Mouse (Mus musculus) myocyte (in vitro differentiated cells): Measurements from ENCODE around the gene Ranbp1. TPM values are rescaled to one million over a fixed set of nuclear protein-coding genes. Genes with fewer than 3 reads are reported as not detected.

Source experiments
- H3K27me3 ChIP-seq: one replicate; pipeline ENCODE4 v1.6.1; 2011; ENCODE audit not compliant: control insufficient read depth, insufficient read depth, insufficient read length
- H3K36me3 ChIP-seq: one replicate; pipeline ENCODE4 v1.6.1; 2011; ENCODE audit not compliant: control insufficient read depth, insufficient read depth
- H3K4me2 ChIP-seq: one replicate; pipeline ENCODE4 v1.6.1; 2011; ENCODE audit warnings: low read depth, control low read depth
- H3K4me3 ChIP-seq: one replicate; pipeline ENCODE4 v1.5.1; 2011; ENCODE audit warnings: mild to moderate bottlenecking, control low read depth, moderate library complexity
- H3K79me2 ChIP-seq: one replicate; pipeline ENCODE4 v1.6.1; 2011; ENCODE audit not compliant: control insufficient read depth, insufficient read depth
- H3ac ChIP-seq: one replicate; pipeline ENCODE4 v1.6.1; 2011; ENCODE audit not compliant: control insufficient read depth, insufficient read length
- CEBPB ChIP-seq: IDR thresholded peaks from 2 replicates; pipeline ENCODE4 v1.6.1; 2011; ENCODE audit warnings: mild to moderate bottlenecking, moderate library complexity; ENCODE audit not compliant: poor library complexity, insufficient read depth, severe bottlenecking
- E2F4 ChIP-seq: IDR thresholded peaks from one replicate; pipeline ENCODE4 v1.6.1; 2011; ENCODE audit warnings: mild to moderate bottlenecking, control low read depth, moderate library complexity; ENCODE audit not compliant: insufficient read depth
- MAX ChIP-seq: IDR thresholded peaks from one replicate; pipeline ENCODE4 v1.6.1; 2011; ENCODE audit warnings: low read depth, mild to moderate bottlenecking, control low read depth
- MYOD1 ChIP-seq, 3 experiments: IDR thresholded peaks; one replicate each; pipeline ENCODE4 v1.6.1; 2011; ENCODE audit warnings: control low read depth in 2 of 3, low read depth in 2 of 3, mild to moderate bottlenecking in 2 of 3, moderate library complexity in 1 of 3; ENCODE audit not compliant: insufficient read length in 2 of 3, control insufficient read depth in 1 of 3
- MYOG ChIP-seq, 3 experiments: IDR thresholded peaks; one replicate each; pipeline ENCODE4 v1.6.1; 2011; ENCODE audit warnings: control low read depth in 2 of 3, low read depth in 2 of 3, mild to moderate bottlenecking in 2 of 3; ENCODE audit not compliant: insufficient read length in 2 of 3, control insufficient read depth in 1 of 3, insufficient read depth in 1 of 3
- POLR2A ChIP-seq: IDR thresholded peaks from one replicate; pipeline ENCODE4 v1.6.1; 2011; ENCODE audit warnings: low read depth, mild to moderate bottlenecking, control low read depth, moderate library complexity; ENCODE audit not compliant: insufficient read length
- POLR2AphosphoS2 ChIP-seq: IDR thresholded peaks from one replicate; pipeline ENCODE4 v1.6.1; 2011; ENCODE audit warnings: low read depth, control low read depth; ENCODE audit not compliant: insufficient read length
- REST ChIP-seq: IDR thresholded peaks from one replicate; pipeline ENCODE4 v1.6.1; 2011; ENCODE audit warnings: mild to moderate bottlenecking, control low read depth, moderate library complexity; ENCODE audit not compliant: insufficient read depth, insufficient read length
- SRF ChIP-seq: IDR thresholded peaks from one replicate; pipeline ENCODE4 v1.6.1; 2011; ENCODE audit warnings: low read depth; ENCODE audit not compliant: control insufficient read depth, insufficient read length
- TCF12 ChIP-seq: IDR thresholded peaks from one replicate; pipeline ENCODE4 v1.6.1; 2011; ENCODE audit warnings: mild to moderate bottlenecking, control low read depth; ENCODE audit not compliant: poor library complexity, insufficient read depth, severe bottlenecking
- TCF3 ChIP-seq: IDR thresholded peaks from one replicate; pipeline ENCODE4 v1.6.1; 2011; ENCODE audit warnings: low read depth, control low read depth; ENCODE audit not compliant: insufficient read length
- USF1 ChIP-seq: IDR thresholded peaks from one replicate; pipeline ENCODE4 v1.6.1; 2011; ENCODE audit warnings: low read depth, mild to moderate bottlenecking, control low read depth, moderate library complexity
- polyA plus RNA-seq: library from polyadenylated mRNA; unstranded; fragments of >200 nt; fragmentation: generic; extraction: Trizol; gene quantifications from one replicate; pipeline ENCODE4 v1.2.1, GENCODE M21; 2012; ENCODE audit warnings: missing spikeins

Ranbp1 gene
- polyA plus RNA-seq, 1 experiment: 150 TPM

GRCm38 (mm10) chr16:18250828-18251790 lies 2.6 kb upstream of the Ranbp1 start:
- H3K4me3 ChIP-seq: peak overlapping the region; percentile 95
- TF ChIP-seq POLR2AphosphoS2: peak; percentile 74
- TF ChIP-seq CEBPB: no peak
- no peak for TF ChIP-seq TCF12
- peak; percentile 23 to 93 (median 75) for TF ChIP-seq MYOG (IDR thresholded peaks at IDR 0.05; ENCODE audit: control insufficient read depth in 1 of 3, insufficient read depth in 1 of 3, insufficient read length in 2 of 3, low read depth in 2 of 3)
- TF ChIP-seq SRF: no peak
- peak; percentile 49 for TF ChIP-seq TCF3
- no peak for TF ChIP-seq MAX
- peak in 2 of 3 experiments; percentile 75 to 77 for TF ChIP-seq MYOD1 (IDR thresholded peaks at IDR 0.05; ENCODE audit: control insufficient read depth in 1 of 3, insufficient read length in 2 of 3, low read depth in 2 of 3)
- H3K27me3 ChIP-seq: no peaks in the 10 kb centered on the region
- H3K79me2 ChIP-seq: peaks cover 39% of the 10 kb centered on the region
- H3K36me3 ChIP-seq: peaks cover 34% of the 10 kb centered on the region
- no peak overlapping the region for H3ac ChIP-seq
- H3K4me2 ChIP-seq: peak overlapping the region; percentile 65

GRCm38 (mm10) chr16:18250231-18250630 lies 1.7 kb upstream of the Ranbp1 start:
- peak overlapping the region; percentile 95 for H3K4me3 ChIP-seq
- H3K79me2 ChIP-seq: peaks cover 48% of the 10 kb centered on the region
- peak overlapping the region; percentile 65 for H3K4me2 ChIP-seq
- TF ChIP-seq POLR2AphosphoS2 (peak; percentile 51), REST (no peak)
- H3K36me3 ChIP-seq: peaks cover 42% of the 10 kb centered on the region
- H3ac ChIP-seq: peak overlapping the region; percentile 83
- H3K27me3 ChIP-seq: no peaks in the 10 kb centered on the region

DNA sequence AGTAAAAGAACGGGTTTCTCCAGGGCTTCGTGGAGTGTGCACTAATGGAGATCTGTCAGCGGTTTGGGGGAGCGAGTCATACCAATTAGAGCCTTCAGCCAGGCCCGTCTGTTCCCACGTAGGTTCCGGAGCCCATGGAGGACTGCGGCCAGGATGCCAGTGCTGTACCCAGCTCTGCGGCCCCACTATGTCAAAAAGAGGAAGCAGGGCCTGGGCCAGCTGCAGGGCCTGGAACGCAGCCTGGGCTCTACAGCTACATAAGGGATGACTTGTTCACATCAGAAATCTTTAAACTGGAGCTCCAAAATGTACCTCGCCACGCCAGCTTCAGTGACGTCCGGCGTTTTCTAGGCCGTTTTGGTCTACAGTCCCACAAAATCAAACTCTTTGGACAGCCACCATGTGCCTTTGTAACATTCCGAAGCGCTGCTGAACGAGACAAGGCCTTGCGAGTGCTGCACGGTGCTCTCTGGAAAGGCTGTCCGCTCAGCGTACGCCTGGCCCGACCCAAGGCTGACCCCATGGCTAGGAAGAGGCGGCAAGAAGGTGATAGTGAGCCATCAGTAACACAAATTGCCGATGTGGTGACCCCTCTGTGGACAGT lies 934 bp upstream of the Ranbp1 start:
- TF ChIP-seq MYOD1 (IDR thresholded peaks at IDR 0.05; ENCODE audit: control insufficient read depth in 1 of 3, insufficient read length in 2 of 3, low read depth in 2 of 3): no peak
- TF ChIP-seq MYOG (IDR thresholded peaks at IDR 0.05; ENCODE audit: control insufficient read depth in 1 of 3, insufficient read depth in 1 of 3, insufficient read length in 2 of 3, low read depth in 2 of 3): peak in 1 of 3 experiments; percentile 27
- TF ChIP-seq E2F4: no peak
- no peak for TF ChIP-seq TCF12
- no peak for TF ChIP-seq REST
- no peak for TF ChIP-seq TCF3
- no peak for TF ChIP-seq SRF
- peak; percentile 26 for TF ChIP-seq POLR2AphosphoS2
- peak; percentile 43 for TF ChIP-seq POLR2A
- Histone ChIP-seq H3K4me2 (peak overlapping the region; percentile 65), H3K4me3 (peak overlapping the region; percentile 95), H3K27me3 (no peaks in the 10 kb centered on the region), H3K36me3 (peaks cover 46% of the 10 kb centered on the region), H3ac (peak overlapping the region; percentile 83), H3K79me2 (peaks cover 55% of the 10 kb centered on the region)

- peak overlapping the region; percentile 83 for H3ac ChIP-seq
- peaks cover 46% of the 10 kb centered on the region for H3K36me3 ChIP-seq
- peak overlapping the region; percentile 79 for H3K4me2 ChIP-seq
- no peak for TF ChIP-seq REST
- no peak for TF ChIP-seq CEBPB
- no peak for TF ChIP-seq E2F4
- no peak for TF ChIP-seq POLR2A
- no peak for TF ChIP-seq POLR2AphosphoS2
- TF ChIP-seq TCF12: no peak
- no peak for TF ChIP-seq MAX
- TF ChIP-seq MYOG (IDR thresholded peaks at IDR 0.05; ENCODE audit: control insufficient read depth in 1 of 3, insufficient read depth in 1 of 3, insufficient read length in 2 of 3, low read depth in 2 of 3): no peak
- TF ChIP-seq MYOD1 (IDR thresholded peaks at IDR 0.05; ENCODE audit: control insufficient read depth in 1 of 3, insufficient read length in 2 of 3, low read depth in 2 of 3): no peak
- no peak for TF ChIP-seq USF1
- TF ChIP-seq SRF: no peak
- TF ChIP-seq TCF3: no peak
- peak overlapping the region; percentile 95 for H3K4me3 ChIP-seq
- H3K27me3 ChIP-seq: no peaks in the 10 kb centered on the region
- peaks cover 61% of the 10 kb centered on the region for H3K79me2 ChIP-seq
Observed at GRCm38 (mm10) chr16:18247521-18248399, 772 bp downstream of the Ranbp1 start.
